Mouse (Mus musculus) heart, embryonic 13.5 days (tissue): ENCODE results near the gene Zic5. TPM values are rescaled to one million over a fixed set of nuclear protein-coding genes. Genes with fewer than 3 reads are reported as not detected.
"Not testable (repeated sequence)": the region's sequence is repeated elsewhere in the genome, so short reads cannot be mapped to it uniquely, and the experiment has no call there.

Experiments
- ATAC-seq: fragments of 200-750 bp; cut with Nextera tagmentation; 2 replicates; pipeline ENCODE4 v1.8.0; 2017; ENCODE audit warnings: moderate TSS enrichment; ENCODE audit not compliant: insufficient number of reproducible peaks, low FRiP score, low TSS enrichment; ENCODE audit errors: extremely low read depth
- H3K27ac ChIP-seq: fragments of 300-500 bp; sonication (generic); replicated peaks from 2 replicates; pipeline ENCODE4 v1.5.1; 2015; ENCODE audit warnings: moderate library complexity, mild to moderate bottlenecking, inconsistent platforms
- H3K27me3 ChIP-seq: fragments of 300-500 bp; sonication (generic); replicated peaks from 2 replicates; pipeline ENCODE4 v1.6.1; 2015; ENCODE audit warnings: mild to moderate bottlenecking, inconsistent platforms
- H3K36me3 ChIP-seq: fragments of 300-500 bp; sonication (generic); 2 replicates; pipeline ENCODE4 v1.6.1; 2015; ENCODE audit warnings: mild to moderate bottlenecking, inconsistent platforms
- H3K4me1 ChIP-seq: fragments of 300-500 bp; sonication (generic); 2 replicates; pipeline ENCODE4 v1.6.1; 2015; ENCODE audit warnings: inconsistent platforms
- H3K4me2 ChIP-seq: fragments of 300-500 bp; sonication (generic); 2 replicates; pipeline ENCODE4 v1.6.1; 2015; ENCODE audit warnings: inconsistent platforms, mild to moderate bottlenecking, moderate library complexity
- H3K4me3 ChIP-seq: fragments of 300-500 bp; sonication (generic); 2 replicates; pipeline ENCODE4 v1.5.1; 2015; ENCODE audit warnings: moderate library complexity, mild to moderate bottlenecking, inconsistent platforms
- H3K9ac ChIP-seq: fragments of 300-500 bp; sonication (generic); 2 replicates; pipeline ENCODE4 v1.6.1; 2015; ENCODE audit warnings: inconsistent platforms, mild to moderate bottlenecking, moderate library complexity
- H3K9me3 ChIP-seq: fragments of 300-500 bp; sonication (generic); 2 replicates; pipeline ENCODE4 v1.6.1; 2016; ENCODE audit warnings: inconsistent platforms
- WGBS: fragments of 180-500 bp; shearing (Covaris S2); methylation state at CpG from one replicate; pipeline ENCODE4 v1.1.7; 2015; ENCODE audit warnings: mixed read lengths; 5-methylcytosine and 5-hydroxymethylcytosine counted together
- polyA plus RNA-seq: library from polyadenylated mRNA; unstranded; fragments of >200 nt; fragmentation: Nextera tagmentation; extraction: Ambion mirVana; gene quantifications from 2 replicates; pipeline ENCODE4 v1.2.1, GENCODE M21; 2015

The Zic5 gene
- polyA plus RNA-seq, 1 experiment from 2014 or later, result not detected

DNA sequence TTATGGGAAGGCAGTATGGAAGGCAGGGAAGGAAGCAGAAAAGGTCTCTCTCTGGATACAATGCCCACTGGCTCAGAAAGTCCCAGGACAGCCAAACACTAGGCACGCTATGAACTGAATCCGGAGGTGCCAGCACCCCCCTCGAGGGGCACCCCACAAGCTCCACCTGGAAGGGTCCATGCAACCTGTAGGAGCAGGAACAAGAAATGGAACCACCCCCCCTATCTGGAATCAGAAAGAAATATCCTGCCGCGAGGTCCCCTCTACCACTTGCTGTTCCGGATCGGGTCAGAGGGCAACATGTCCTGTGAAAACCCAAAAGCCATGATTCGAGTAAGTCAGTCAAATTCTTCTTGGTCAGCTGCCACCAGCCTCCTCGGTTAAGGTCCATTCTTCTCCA is 3.5 kb downstream of the Zic5 start:
- no peak for ATAC-seq
- no peak overlapping the region for H3K4me3 ChIP-seq
- H3K9me3 ChIP-seq, result no peaks in the 10 kb centered on the region
- no peak overlapping the region for H3K9ac ChIP-seq
- H3K27me3 ChIP-seq, result peaks cover 79% of the 10 kb centered on the region
- peaks cover 25% of the 10 kb centered on the region for H3K4me1 ChIP-seq
- no peaks in the 10 kb centered on the region for H3K36me3 ChIP-seq
- H3K27ac ChIP-seq, result no peak overlapping the region
- WGBS, result 33% methylated on average over 9 of the region's 9 CpGs
- H3K4me2 ChIP-seq, result no peak overlapping the region

DNA sequence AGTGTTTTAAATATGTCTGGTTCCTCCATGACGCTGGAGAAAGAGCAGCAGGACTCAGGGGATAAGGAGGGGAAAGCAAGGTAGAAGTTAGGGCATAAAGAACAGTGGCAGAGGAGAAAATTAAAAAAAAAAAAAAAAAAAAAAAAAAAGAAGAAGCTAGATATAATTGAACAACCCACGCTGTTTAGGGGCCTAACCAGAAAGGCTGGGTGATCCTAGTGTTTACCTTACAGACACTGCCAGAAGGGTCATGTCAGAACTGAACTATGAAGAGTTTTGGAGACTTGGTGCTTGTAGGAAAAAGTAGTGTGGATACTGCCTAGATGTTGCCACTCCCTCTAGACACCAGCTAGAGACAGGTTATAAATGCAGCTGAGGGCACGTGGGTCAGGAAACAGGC is 4.0 kb downstream of the Zic5 start:
- no peak overlapping the region for H3K4me2 ChIP-seq
- peaks cover 25% of the 10 kb centered on the region for H3K4me1 ChIP-seq
- no peak for ATAC-seq
- H3K36me3 ChIP-seq, result no peaks in the 10 kb centered on the region
- H3K9ac ChIP-seq, result no peak overlapping the region
- H3K9me3 ChIP-seq, result no peaks in the 10 kb centered on the region
- no peak overlapping the region for H3K27ac ChIP-seq
- no peak overlapping the region for H3K4me3 ChIP-seq
- H3K27me3 ChIP-seq, result peaks cover 75% of the 10 kb centered on the region
- WGBS, result 51% methylated on average over 3 of the region's 3 CpGs

DNA sequence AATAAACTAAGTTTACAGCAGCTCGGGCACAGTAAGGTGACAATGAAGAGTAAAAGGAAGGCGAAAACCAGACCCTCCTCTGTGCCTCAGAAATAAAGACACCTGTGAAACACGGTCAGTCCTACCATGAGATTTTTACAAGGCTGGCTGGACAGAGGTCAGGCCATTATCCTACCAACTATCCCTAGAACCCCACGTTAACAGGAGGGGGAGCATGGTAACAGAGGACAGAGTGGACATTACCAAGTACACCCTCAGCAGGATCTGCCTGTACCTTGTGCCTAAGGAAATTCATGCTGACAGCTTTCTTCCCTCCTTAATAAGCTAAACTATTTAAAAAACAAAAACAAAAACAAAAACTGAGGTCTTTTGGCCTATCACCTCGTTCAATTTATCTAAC is 5.3 kb downstream of the Zic5 start:
- Histone ChIP-seq H3K9ac (no peak overlapping the region), H3K9me3 (no peaks in the 10 kb centered on the region), H3K4me3 (no peak overlapping the region), H3K27me3 (peaks cover 75% of the 10 kb centered on the region), H3K36me3 (no peaks in the 10 kb centered on the region), H3K4me2 (no peak overlapping the region), H3K4me1 (peaks cover 21% of the 10 kb centered on the region), H3K27ac (no peak overlapping the region)
- no peak for ATAC-seq
- 66% methylated on average over 5 of the region's 5 CpGs for WGBS

DNA sequence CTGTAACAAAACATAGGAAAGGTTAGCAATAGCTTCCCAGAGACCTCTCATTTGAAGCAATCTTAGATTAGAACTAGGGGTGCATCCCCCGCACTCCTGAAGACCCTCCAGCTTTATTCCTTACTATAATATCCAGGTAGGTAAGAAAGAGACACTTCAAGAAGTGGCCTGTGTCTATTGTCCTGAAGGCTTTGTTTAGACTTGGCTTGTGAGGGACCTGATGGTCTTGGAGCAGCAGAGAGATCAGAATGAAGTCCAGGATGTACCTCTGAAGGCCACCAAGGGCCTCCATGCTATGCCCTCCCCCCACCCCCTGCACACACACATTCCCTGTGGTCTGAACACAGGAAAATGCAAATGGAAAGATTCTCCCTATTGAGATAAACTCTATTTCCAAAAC is 5.7 kb downstream of the Zic5 start:
- Histone ChIP-seq H3K27ac (no peak overlapping the region), H3K4me3 (no peak overlapping the region), H3K4me2 (no peak overlapping the region), H3K9me3 (no peaks in the 10 kb centered on the region), H3K27me3 (peaks cover 75% of the 10 kb centered on the region), H3K36me3 (no peaks in the 10 kb centered on the region), H3K4me1 (peaks cover 17% of the 10 kb centered on the region), H3K9ac (no peak overlapping the region)
- WGBS, result 85% methylated on average over 1 of the region's 1 CpGs
- ATAC-seq, result no peak

DNA sequence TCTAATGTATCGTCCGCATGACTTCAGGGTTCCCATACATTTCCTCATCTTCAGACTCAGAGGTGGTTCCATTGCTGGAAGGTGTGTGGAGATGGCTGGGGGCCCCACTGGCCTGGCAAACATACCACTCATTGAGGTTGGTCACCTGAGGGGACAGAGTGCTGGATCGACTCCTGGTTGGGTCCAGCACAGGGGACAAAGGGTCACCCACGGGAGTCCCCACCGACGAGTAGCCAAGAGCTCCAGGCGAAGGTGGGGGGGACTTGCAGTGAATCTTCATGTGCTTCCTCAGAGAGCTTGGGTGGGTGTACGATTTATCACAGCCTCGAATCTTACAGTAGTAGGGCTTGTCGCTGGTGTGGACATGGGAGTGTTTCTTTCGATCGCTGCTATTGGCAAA is 6.1 kb downstream of the Zic5 start:
- H3K9me3 ChIP-seq, H3K4me3 ChIP-seq, H3K27ac ChIP-seq, ATAC-seq, H3K4me2 ChIP-seq, H3K36me3 ChIP-seq, H3K9ac ChIP-seq: not testable (repeated sequence)
- H3K4me1 ChIP-seq, result peaks cover 12% of the 10 kb centered on the region
- H3K27me3 ChIP-seq, result peaks cover 75% of the 10 kb centered on the region
- WGBS, result 78% methylated on average over 12 of the region's 12 CpGs

DNA sequence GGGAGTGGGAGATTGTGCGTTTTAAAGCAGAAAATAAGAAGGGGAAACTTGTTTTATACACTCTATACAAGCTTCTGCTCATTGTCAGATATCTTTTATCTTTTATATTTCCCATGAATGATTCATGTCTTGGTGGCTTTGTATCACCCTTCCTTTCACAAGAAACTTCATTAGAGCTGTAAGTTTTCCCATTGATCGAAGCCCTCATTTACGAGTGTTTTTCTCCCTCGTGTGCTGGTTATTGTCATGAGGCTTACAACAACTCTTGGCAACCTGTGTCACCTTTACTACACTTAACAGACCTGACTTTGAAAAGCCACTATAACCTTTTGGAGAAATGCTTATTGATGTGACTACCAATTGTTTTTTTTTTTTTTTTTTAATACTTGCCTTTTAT is 9.9 kb downstream of the Zic5 start:
- Histone ChIP-seq H3K4me2 (no peak overlapping the region), H3K4me3 (no peak overlapping the region), H3K9ac (no peak overlapping the region), H3K27ac (no peak overlapping the region), H3K36me3 (no peaks in the 10 kb centered on the region), H3K4me1 (peaks cover 13% of the 10 kb centered on the region), H3K9me3 (no peaks in the 10 kb centered on the region), H3K27me3 (peaks cover 79% of the 10 kb centered on the region)
- 73% methylated on average over 4 of the region's 4 CpGs for WGBS
- no peak for ATAC-seq

DNA sequence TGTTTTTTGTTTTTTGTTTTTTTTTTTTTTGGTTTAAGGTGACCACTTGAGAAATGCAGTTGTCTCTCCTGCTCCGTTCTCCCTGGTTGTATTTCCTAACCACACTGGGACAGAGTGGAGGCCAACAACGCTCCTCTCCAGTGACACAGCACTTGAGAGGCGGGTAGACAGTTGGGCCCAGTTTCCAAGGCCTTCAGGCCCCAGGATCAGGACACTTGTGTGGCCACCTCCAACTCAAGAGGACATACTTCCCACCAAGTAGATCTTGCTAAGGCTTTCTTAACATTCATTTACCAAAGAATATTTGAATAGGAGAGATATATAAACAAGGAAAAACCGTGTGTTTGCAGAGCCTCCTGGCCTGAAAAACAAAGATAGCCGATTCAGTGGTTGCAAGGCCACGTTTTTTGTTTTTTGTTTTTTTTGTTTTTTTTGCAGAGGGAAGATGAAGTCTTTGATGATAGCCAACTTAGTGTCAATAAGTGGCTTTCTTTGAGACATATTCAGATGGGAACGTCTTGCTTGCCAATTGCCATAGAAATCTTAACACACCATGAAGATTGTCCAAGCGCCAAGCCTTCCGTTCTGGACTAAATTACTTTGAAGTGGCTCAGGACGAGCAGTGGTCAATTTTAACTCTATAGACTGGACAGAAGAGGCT is 10.4 kb downstream of the Zic5 start:
- Histone ChIP-seq H3K9ac (no peak overlapping the region), H3K36me3 (no peaks in the 10 kb centered on the region), H3K27ac (no peak overlapping the region), H3K4me3 (no peak overlapping the region), H3K9me3 (no peaks in the 10 kb centered on the region), H3K27me3 (peaks cover 79% of the 10 kb centered on the region), H3K4me1 (peaks cover 19% of the 10 kb centered on the region), H3K4me2 (no peak overlapping the region)
- ATAC-seq, result no peak
- 67% methylated on average over 10 of the region's 10 CpGs for WGBS

DNA sequence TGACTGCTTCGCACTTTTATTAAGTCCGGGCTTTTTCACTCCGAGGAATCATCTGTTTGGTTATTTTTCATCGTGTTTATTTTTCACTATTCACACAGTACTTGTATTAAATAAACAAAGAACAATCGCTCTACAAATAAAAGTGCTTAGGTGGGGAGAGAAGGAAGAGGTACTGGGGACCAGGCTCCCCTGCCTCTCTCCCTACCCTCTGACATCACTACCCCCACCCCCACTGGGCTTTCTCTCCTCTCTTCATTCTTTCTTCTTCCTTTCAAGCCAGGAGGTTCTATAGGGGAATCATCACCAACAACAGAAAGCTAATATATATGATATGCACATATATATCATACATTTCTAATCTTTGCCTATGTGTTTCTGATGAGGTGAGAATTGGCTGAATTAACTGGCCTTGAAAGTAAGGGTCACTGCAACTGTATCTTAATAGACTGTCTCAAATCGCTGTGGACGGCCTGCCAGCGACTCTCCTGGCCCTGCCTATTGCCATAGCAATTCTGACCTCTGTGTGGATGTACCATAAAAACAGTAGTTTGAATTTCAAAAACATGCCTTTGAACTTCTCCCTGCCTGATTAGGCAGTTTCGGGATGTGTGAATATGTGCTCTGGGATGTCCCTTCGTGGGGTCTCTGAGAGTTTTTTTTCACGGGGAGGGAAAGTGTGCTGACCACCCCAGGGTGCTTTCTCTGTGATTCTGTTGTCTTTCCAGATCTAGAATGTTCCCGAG is 11.3 kb downstream of the Zic5 start:
- Histone ChIP-seq H3K27me3 (peaks cover 80% of the 10 kb centered on the region), H3K4me1 (peaks cover 19% of the 10 kb centered on the region), H3K36me3 (no peaks in the 10 kb centered on the region), H3K9ac (peak overlapping the region; percentile 28; the same call in 1 of the 2 replicates), H3K4me2 (peak overlapping the region; percentile 67), H3K4me3 (peak overlapping the region; percentile 42), H3K27ac (no peak overlapping the region), H3K9me3 (no peaks in the 10 kb centered on the region)
- no peak for ATAC-seq
- 22% methylated on average over 12 of the region's 12 CpGs for WGBS

DNA sequence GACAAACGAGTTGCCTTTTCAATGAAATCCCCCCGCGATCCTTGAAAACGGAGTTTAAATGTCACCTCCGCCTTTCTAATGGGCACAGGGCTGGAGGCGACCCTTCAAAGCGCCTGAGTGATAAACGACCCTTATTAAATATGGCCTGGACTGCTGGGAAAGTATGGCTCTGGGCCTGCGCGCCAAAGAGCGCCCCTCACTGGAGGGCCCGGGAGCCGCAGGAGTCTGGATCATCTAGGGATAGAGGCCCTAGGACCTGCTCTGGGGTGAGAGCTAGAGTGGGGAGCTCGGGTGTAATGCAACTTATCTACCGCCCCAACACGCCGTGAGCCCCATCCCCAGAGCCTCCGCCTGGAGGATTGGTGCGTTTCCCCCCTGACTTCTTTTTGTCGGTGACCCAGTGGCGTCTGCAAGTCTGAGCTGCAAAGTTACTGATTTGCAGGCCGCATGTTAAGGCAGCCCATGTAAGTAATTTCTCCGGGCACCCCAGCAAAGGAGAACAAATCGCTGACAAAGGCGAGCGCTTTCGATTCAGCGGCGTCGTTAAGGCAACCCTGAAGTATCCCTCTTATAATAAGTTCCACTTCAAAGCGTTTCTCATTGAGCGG is 12.0 kb downstream of the Zic5 start:
- H3K4me2 ChIP-seq, result peak overlapping the region; percentile 67
- H3K27ac ChIP-seq, result no peak overlapping the region
- H3K4me1 ChIP-seq, result peaks cover 19% of the 10 kb centered on the region
- no peaks in the 10 kb centered on the region for H3K9me3 ChIP-seq
- H3K9ac ChIP-seq, result peak overlapping the region; percentile 28; the same call in 1 of the 2 replicates
- H3K27me3 ChIP-seq, result peaks cover 83% of the 10 kb centered on the region
- no peaks in the 10 kb centered on the region for H3K36me3 ChIP-seq
- WGBS, result 10% methylated on average over 32 of the region's 32 CpGs
- ATAC-seq, result no peak
- peak overlapping the region; percentile 42 for H3K4me3 ChIP-seq

DNA sequence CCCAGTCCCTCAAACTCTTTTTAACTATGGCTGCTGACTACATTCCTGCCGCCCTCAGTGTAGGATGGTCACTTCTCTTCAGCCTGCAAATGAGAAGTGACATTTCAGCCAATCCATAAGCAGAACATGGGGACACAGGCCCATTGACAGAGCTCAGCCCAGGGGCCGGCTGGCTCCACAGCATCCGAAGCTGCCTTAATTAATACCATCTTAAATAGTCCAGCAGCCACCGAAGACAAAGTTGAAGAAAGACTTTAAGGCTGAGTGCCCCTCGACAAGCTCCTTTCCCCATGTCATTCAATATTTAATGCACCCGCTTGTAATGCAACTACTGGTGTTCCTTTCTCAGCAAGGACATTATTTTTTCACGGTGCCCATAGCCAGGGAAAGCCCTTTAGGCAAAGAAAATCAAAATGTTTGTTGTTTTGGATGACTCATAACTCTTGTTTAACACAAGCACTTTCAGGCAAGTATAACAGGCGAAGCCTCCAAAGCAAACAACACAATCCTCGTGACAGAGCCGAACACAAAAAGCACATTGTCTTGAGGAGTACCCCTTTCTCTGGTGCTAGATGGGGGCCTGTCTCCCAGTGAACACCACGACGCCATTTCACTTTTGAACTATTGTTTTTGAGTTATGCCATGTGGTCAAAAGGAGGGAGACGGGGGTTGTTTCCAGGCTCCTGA is 12.6 kb downstream of the Zic5 start:
- Histone ChIP-seq H3K36me3 (no peaks in the 10 kb centered on the region), H3K4me2 (peak overlapping the region; percentile 67), H3K4me1 (peaks cover 19% of the 10 kb centered on the region), H3K4me3 (no peak overlapping the region), H3K9me3 (no peaks in the 10 kb centered on the region), H3K27me3 (peaks cover 87% of the 10 kb centered on the region), H3K27ac (no peak overlapping the region), H3K9ac (no peak overlapping the region)
- no peak for ATAC-seq
- WGBS, result 54% methylated on average over 13 of the region's 13 CpGs

DNA sequence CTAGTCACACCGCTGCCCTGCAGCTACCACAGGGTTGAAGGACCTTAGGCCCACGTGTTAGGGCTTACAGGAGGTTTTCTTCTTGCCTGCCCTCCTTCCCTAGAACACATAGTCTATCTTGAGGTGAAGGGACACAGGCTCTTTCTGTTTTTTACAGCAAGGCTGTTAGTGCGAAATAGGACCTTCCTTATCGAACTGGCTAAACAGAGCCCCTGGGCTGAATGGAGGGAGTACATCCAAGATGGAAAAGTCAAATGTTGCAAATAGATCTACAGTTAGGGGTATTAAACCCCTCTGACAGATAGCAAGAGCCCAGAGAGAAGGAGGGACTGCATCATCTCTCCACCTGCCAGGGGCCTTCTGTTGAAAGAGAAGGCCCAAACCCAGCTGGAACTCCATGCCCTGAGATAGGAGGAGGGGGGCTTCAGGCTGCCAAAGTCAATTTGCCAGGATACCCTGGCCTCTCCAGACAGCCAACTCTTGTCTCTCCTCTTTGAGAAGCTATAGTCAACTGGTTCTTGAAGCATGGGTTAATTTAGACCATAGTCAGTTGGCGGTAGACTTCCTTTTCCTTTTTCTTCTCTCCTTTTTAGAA is 13.8 kb downstream of the Zic5 start:
- ATAC-seq, result no peak
- 56% methylated on average over 5 of the region's 5 CpGs for WGBS

More for the DNA sequence above, 13.8 kb downstream of the Zic5 start:
- Histone ChIP-seq H3K27me3 (peaks cover 99% of the 10 kb centered on the region), H3K27ac (no peak overlapping the region), H3K9me3 (no peaks in the 10 kb centered on the region), H3K9ac (no peak overlapping the region), H3K4me2 (peak overlapping the region; percentile 83), H3K4me1 (peaks cover 19% of the 10 kb centered on the region), H3K4me3 (peak overlapping the region; percentile 50; the same call in 1 of the 2 replicates), H3K36me3 (no peaks in the 10 kb centered on the region)
